In genomic region chr9:107340267-107340859, GRCm38 (mm10) we compare ENCODE assay signal across 8 mouse cellular contexts. TPM values are rescaled to one million over a fixed set of nuclear protein-coding genes. Genes with fewer than 3 reads are reported as not detected.
A peak's percentile ranks its signal among the peaks of the same experiment; 100 is the strongest.
DNase-seq lines count a peak whose midpoint lies in the region; ATAC-seq lines count a peak whose summit lies in the region.

6430571L13Rik (plus strand) TSS chr9:107340602.

- ATAC-seq in embryonic facial prominence, embryonic 12.5 days (ENCODE audit: insufficient number of reproducible peaks, insufficient read depth, low FRiP score, low TSS enrichment): peak; percentile 82
- peak; percentile 92 for ATAC-seq in kidney, embryonic 14.5 days (ENCODE audit: low FRiP score, low TSS enrichment)
- peak; percentile 79 for ATAC-seq in limb, embryonic 15.5 days (ENCODE audit: insufficient number of reproducible peaks, low FRiP score, low TSS enrichment, low read depth)

- H3K36me3 ChIP-seq in embryonic facial prominence, embryonic 12.5 days: no peaks in the 10 kb centered on the region
- H3K36me3 ChIP-seq in kidney, embryonic 14.5 days (ENCODE audit: control insufficient read depth, insufficient read depth, low read length): no peaks in the 10 kb centered on the region
- no peaks in the 10 kb centered on the region for H3K36me3 ChIP-seq in limb, embryonic 15.5 days

- peak within 1 kb of the TSS; percentile 48 for H3K9ac ChIP-seq in embryonic facial prominence, embryonic 12.5 days
- H3K9ac ChIP-seq in kidney, embryonic 14.5 days (ENCODE audit: low read depth, low read length): peak within 1 kb of the TSS; percentile 62
- peak within 1 kb of the TSS; percentile 38 for H3K9ac ChIP-seq in limb, embryonic 15.5 days

- peaks cover 12% of the 10 kb centered on the region for H3K4me1 ChIP-seq in embryonic facial prominence, embryonic 12.5 days
- peaks cover 16% of the 10 kb centered on the region; the same call in 1 of the 2 replicates for H3K4me1 ChIP-seq in kidney, embryonic 14.5 days (ENCODE audit: control insufficient read depth, insufficient read depth, low read length)
- H3K4me1 ChIP-seq in limb, embryonic 15.5 days: peaks cover 17% of the 10 kb centered on the region

- peak within 1 kb of the TSS; percentile 67 for H3K4me2 ChIP-seq in embryonic facial prominence, embryonic 12.5 days (replicated peaks)
- peak within 1 kb of the TSS; percentile 87 for H3K4me2 ChIP-seq in kidney, embryonic 14.5 days (replicated peaks; ENCODE audit: low read depth, low read length)
- H3K4me2 ChIP-seq in limb, embryonic 15.5 days: peak within 1 kb of the TSS; percentile 87

- no peak within 1 kb of the TSS for H3K27ac ChIP-seq in embryonic facial prominence, embryonic 12.5 days
- no peak within 1 kb of the TSS for H3K27ac ChIP-seq in kidney, embryonic 14.5 days (ENCODE audit: low read depth, low read length)
- H3K27ac ChIP-seq in limb, embryonic 15.5 days: no peak within 1 kb of the TSS

- H3K27me3 ChIP-seq in embryonic facial prominence, embryonic 12.5 days: peaks cover 12% of the 10 kb centered on the region; the same call in 1 of the 2 replicates
- H3K27me3 ChIP-seq in kidney, embryonic 14.5 days (ENCODE audit: control insufficient read depth, insufficient read depth, low read length): peaks cover 14% of the 10 kb centered on the region
- H3K27me3 ChIP-seq in limb, embryonic 15.5 days: peaks cover 10% of the 10 kb centered on the region

- WGBS in embryonic facial prominence, embryonic 12.5 days: 0% methylated on average over 34 of the region's 34 CpGs
- 1% methylated on average over 34 of the region's 34 CpGs for WGBS in kidney, embryonic 14.5 days
- under 1% methylated on average over 34 of the region's 34 CpGs for WGBS in limb, embryonic 15.5 days

- peak; percentile 87 for DNase-seq in 3134 (ENCODE audit: extremely low read depth, insufficient read length, low spot score)
- DNase-seq in adrenal gland, postnatal 25 days: peak; percentile 96
- DNase-seq in heart, adult 9 months (ENCODE audit: low spot score in 2 of 2): peak; percentile 91 to 97
- peak; percentile 45 to 67 for DNase-seq in monocyte, adult 2 months (ENCODE audit: low read depth in 1 of 2, low spot score in 2 of 2)
- peak; percentile 87 to 88 for DNase-seq in spleen, postnatal 36 days (ENCODE audit: low spot score in 2 of 2)

- H3K9me3 ChIP-seq in embryonic facial prominence, embryonic 12.5 days: no peaks in the 10 kb centered on the region
- H3K9me3 ChIP-seq in kidney, embryonic 14.5 days (ENCODE audit: control insufficient read depth, low read length): no peaks in the 10 kb centered on the region
- H3K9me3 ChIP-seq in limb, embryonic 15.5 days: no peaks in the 10 kb centered on the region

- peak within 1 kb of the TSS; percentile 55 for H3K4me3 ChIP-seq in embryonic facial prominence, embryonic 12.5 days
- H3K4me3 ChIP-seq in kidney, embryonic 14.5 days (ENCODE audit: low read length): peak within 1 kb of the TSS; percentile 59
- peak within 1 kb of the TSS; percentile 63 for H3K4me3 ChIP-seq in limb, embryonic 15.5 days

RNA-seq across cellular contexts. Expression of gene 6430571L13Rik, which starts in this region (rescaled TPM):
- 1.4 and 1.5 TPM in 2 replicates for total RNA-seq in adrenal gland, postnatal 25 days (2021)
- polyA plus RNA-seq in embryonic facial prominence, embryonic 12.5 days (2016; fragmentation: Nextera tagmentation; extraction: Ambion mirVana): 1.4 and 1.8 TPM in 2 replicates
- 0.31 and 0.43 TPM in 2 replicates for polyA plus RNA-seq in kidney, embryonic 14.5 days (2014; fragmentation: Nextera tagmentation; extraction: Ambion mirVana)
- 0.60 and 0.74 TPM in 2 replicates for polyA plus RNA-seq in limb, embryonic 15.5 days (2015; fragmentation: Nextera tagmentation; extraction: Ambion mirVana)

Comparison
In these comparisons a context has a peak if more than half of its experiments do, and no peak if none do; other contexts are left out.
1. Peak in ATAC-seq, H3K4me3 ChIP-seq, H3K9ac ChIP-seq and H3K4me2 ChIP-seq in kidney, embryonic 14.5 days; RNA of the gene not detected or under 1 TPM.
2. Peak in ATAC-seq, H3K4me3 ChIP-seq, H3K9ac ChIP-seq and H3K4me2 ChIP-seq in limb, embryonic 15.5 days; RNA of the gene not detected or under 1 TPM.